Mouse (Mus musculus): ENCODE measurements at regions not wholly inside any gene's neighbourhood (a gene's known extent, or its start where the extent isn't known, plus 50 kb on each side); places are given as distances from the start of the nearest gene placed in this dataset.

DNA sequence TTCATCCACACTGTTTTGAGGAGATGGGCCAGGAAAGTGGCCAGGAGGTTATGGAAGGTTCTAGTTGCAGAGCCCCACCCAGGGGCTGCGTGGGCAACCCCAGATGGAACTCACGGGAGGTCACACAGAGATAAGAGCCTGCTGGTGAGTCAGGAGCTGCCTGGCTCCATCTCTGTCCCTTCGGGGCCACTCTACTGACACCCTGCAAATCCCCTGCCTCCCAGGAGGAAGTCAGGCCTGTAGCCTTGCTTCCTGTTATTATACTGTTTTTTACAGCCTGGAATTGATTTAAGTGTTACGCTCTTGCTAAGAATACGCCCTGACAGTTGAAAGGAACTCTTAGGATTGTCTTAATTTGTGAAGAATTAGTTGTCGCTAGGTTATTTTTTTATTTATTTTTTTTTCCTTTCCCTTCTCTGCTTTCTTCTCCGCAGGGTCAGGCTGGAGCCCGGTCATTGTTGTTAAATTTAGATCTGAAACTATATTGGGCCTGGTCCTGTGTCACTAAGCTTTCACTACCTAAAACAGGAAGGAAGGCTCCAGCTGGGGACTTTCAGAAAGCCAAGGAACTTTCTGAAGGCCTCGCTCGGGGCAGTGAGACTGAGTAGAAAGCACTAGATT is 497.9 kb downstream of the Med13l start:
- DNase-seq (ENCODE audit: low read depth in 3 of 3, low spot score in 3 of 3) (no peak), ATAC-seq (ENCODE audit: insufficient read depth) (no peak)
- no peak for TF ChIP-seq CTCF (IDR thresholded peaks at IDR 0.05; ENCODE audit: low read depth)
- TF ChIP-seq EP300 (IDR thresholded peaks at IDR 0.05; ENCODE audit: low read depth) = no peak
- H3K27ac ChIP-seq = no peak overlapping the region
- no peaks in the 10 kb centered on the region for H3K27me3 ChIP-seq (ENCODE audit: control insufficient read depth, insufficient read depth, low read length)
- H3K36me3 ChIP-seq (replicated peaks; ENCODE audit: control insufficient read depth, insufficient read depth, low read depth) = no peaks in the 10 kb centered on the region
- 29% methylated on average over 10 of the region's 10 CpGs for WGBS (ENCODE audit: insufficient replicate concordance)
- no peaks in the 10 kb centered on the region for H3K4me1 ChIP-seq (replicated peaks; ENCODE audit: control insufficient read depth in 2 of 2, insufficient read depth in 2 of 2, low read length in 1 of 2)
- H3K4me3 ChIP-seq (ENCODE audit: insufficient read depth in 1 of 2, low read depth in 2 of 2, low read length in 2 of 2) = no peak overlapping the region
- no peak overlapping the region for H3K9ac ChIP-seq (replicated peaks)
- H3K9me3 ChIP-seq (ENCODE audit: control insufficient read depth, low read length) = no peaks in the 10 kb centered on the region
- no peak overlapping the region for H3K4me2 ChIP-seq (ENCODE audit: low read depth)

DNA sequence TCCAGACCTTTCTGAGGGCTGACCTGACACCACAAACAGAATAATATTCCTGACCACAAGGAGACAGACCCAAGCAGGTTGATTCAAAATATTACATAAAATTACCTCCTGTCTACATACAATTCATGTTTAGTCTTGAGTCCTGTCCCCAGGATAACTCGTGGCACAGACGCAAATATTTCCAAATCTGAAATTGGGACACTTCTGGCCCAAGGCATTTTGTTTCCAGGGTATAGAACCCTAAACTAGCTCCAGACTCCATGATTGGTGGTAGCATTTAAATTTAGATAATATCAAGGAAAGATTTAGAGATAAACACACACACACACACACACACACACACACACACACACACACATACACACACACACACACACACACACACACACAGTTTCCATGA is 498.7 kb downstream of the Med13l start:
- Histone ChIP-seq H3K27me3 (ENCODE audit: control insufficient read depth, insufficient read depth, low read length) (no peaks in the 10 kb centered on the region), H3K4me3 (ENCODE audit: insufficient read depth in 1 of 2, low read depth in 2 of 2, low read length in 2 of 2) (no peak overlapping the region), H3K4me2 (ENCODE audit: low read depth) (no peak overlapping the region), H3K9me3 (ENCODE audit: control insufficient read depth, low read length) (no peaks in the 10 kb centered on the region), H3K27ac (no peak overlapping the region), H3K4me1 (replicated peaks; ENCODE audit: control insufficient read depth in 2 of 2, insufficient read depth in 2 of 2, low read length in 1 of 2) (no peaks in the 10 kb centered on the region), H3K9ac (replicated peaks) (no peak overlapping the region), H3K36me3 (replicated peaks; ENCODE audit: control insufficient read depth, insufficient read depth, low read depth) (no peaks in the 10 kb centered on the region)
- DNase-seq (ENCODE audit: low read depth in 3 of 3, low spot score in 3 of 3) (no peak), ATAC-seq (ENCODE audit: insufficient read depth) (no peak)
- 72% methylated on average over 2 of the region's 2 CpGs for WGBS (ENCODE audit: insufficient replicate concordance)
- no peak for TF ChIP-seq EP300 (IDR thresholded peaks at IDR 0.05; ENCODE audit: low read depth)
- no peak for TF ChIP-seq CTCF (IDR thresholded peaks at IDR 0.05; ENCODE audit: low read depth)

DNA sequence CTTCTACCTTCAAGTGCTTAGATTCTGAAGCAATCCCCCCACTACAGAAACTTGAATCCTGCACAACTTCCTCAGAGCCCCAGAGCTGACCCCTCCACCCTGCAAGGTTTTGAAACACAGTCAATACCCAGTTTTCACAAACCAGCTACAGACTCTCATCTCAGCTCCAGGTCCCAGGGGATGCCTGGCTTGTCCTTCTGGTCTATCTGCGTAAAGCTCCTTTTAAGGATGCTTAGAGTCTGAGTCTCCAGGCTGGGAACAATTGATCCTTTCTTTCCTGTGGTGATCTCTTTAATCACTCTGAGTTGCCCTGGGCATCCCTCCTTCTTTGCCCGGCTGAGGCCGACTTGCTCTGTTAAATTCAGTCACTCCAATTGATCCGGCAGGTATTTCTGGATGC is 500.4 kb downstream of the Med13l start:
- Histone ChIP-seq H3K36me3 (replicated peaks; ENCODE audit: control insufficient read depth, insufficient read depth, low read depth) (no peaks in the 10 kb centered on the region), H3K4me3 (ENCODE audit: insufficient read depth in 1 of 2, low read depth in 2 of 2, low read length in 2 of 2) (no peak overlapping the region), H3K9me3 (ENCODE audit: control insufficient read depth, low read length) (no peaks in the 10 kb centered on the region), H3K4me1 (replicated peaks; ENCODE audit: control insufficient read depth in 2 of 2, insufficient read depth in 2 of 2, low read length in 1 of 2) (no peaks in the 10 kb centered on the region), H3K27ac (no peak overlapping the region), H3K9ac (replicated peaks) (no peak overlapping the region), H3K27me3 (ENCODE audit: control insufficient read depth, insufficient read depth, low read length) (no peaks in the 10 kb centered on the region), H3K4me2 (ENCODE audit: low read depth) (no peak overlapping the region)
- WGBS (ENCODE audit: insufficient replicate concordance) = 73% methylated on average over 4 of the region's 4 CpGs
- DNase-seq (ENCODE audit: low read depth in 3 of 3, low spot score in 3 of 3) = no peak
- ATAC-seq (ENCODE audit: insufficient read depth) = no peak
- TF ChIP-seq EP300 (IDR thresholded peaks at IDR 0.05; ENCODE audit: low read depth) (no peak), CTCF (IDR thresholded peaks at IDR 0.05; ENCODE audit: low read depth) (no peak)

DNA sequence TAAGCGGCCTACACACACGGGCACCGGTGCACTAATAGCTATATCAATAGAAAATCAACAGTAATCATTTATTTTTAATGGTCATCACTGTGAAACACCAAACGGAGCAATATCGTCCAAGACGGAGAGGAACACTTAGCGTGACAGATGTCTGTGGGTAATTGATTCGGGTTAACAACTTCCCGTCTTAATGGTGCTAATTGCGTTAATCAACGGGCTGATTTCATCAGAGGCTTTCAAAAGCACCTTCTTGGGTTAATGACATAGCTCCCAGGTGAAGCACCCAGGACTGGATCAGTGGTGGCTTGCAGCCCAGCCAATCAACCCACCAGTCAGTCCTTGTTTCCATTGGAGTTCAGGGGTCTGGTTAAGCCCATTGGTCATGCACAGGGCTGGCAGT is 502.0 kb downstream of the Med13l start:
- DNase-seq (ENCODE audit: low read depth in 3 of 3, low spot score in 3 of 3) = no peak
- ATAC-seq (ENCODE audit: insufficient read depth) = no peak
- 79% methylated on average over 11 of the region's 11 CpGs for WGBS (ENCODE audit: insufficient replicate concordance)

DNA sequence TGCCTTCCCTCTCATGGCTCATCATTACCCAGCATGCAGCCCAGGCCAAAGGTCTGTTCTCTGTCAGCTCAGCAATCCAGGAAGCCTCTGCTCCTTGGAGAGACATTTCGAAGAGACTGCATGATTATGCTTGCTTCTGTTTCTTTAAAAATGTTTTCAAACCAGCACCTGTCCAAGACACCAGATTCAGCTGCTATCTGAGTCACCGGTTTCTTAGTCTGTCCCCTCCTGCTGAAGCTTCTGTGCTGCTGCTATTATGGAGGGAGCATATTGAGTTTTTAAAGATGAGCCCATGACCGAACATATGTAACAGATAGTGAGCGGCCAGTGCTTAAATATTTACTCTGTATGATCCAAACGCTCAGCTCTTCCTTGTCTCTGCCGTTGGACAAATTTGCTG is 506.2 kb downstream of the Med13l start:
- H3K4me1 ChIP-seq (replicated peaks; ENCODE audit: control insufficient read depth in 2 of 2, insufficient read depth in 2 of 2, low read length in 1 of 2) = no peaks in the 10 kb centered on the region
- H3K9ac ChIP-seq (replicated peaks) = no peak overlapping the region
- ATAC-seq (ENCODE audit: insufficient read depth) = no peak
- H3K4me3 ChIP-seq (ENCODE audit: insufficient read depth in 1 of 2, low read depth in 2 of 2, low read length in 2 of 2) = no peak overlapping the region
- no peaks in the 10 kb centered on the region for H3K36me3 ChIP-seq (replicated peaks; ENCODE audit: control insufficient read depth, insufficient read depth, low read depth)
- no peak overlapping the region for H3K27ac ChIP-seq
- TF ChIP-seq CTCF (IDR thresholded peaks at IDR 0.05; ENCODE audit: low read depth) = no peak
- no peak for TF ChIP-seq EP300 (IDR thresholded peaks at IDR 0.05; ENCODE audit: low read depth)
- 62% methylated on average over 6 of the region's 6 CpGs for WGBS (ENCODE audit: insufficient replicate concordance)
- no peaks in the 10 kb centered on the region for H3K9me3 ChIP-seq (ENCODE audit: control insufficient read depth, low read length)
- DNase-seq (ENCODE audit: low read depth in 3 of 3, low spot score in 3 of 3) = no peak
- no peak overlapping the region for H3K4me2 ChIP-seq (ENCODE audit: low read depth)
- H3K27me3 ChIP-seq (ENCODE audit: control insufficient read depth, insufficient read depth, low read length) = no peaks in the 10 kb centered on the region

More for the DNA sequence above, 502.0 kb downstream of the Med13l start:
- H3K27me3 ChIP-seq (ENCODE audit: control insufficient read depth, insufficient read depth, low read length) = no peaks in the 10 kb centered on the region
- H3K36me3 ChIP-seq (replicated peaks; ENCODE audit: control insufficient read depth, insufficient read depth, low read depth) = no peaks in the 10 kb centered on the region
- no peak overlapping the region for H3K27ac ChIP-seq
- H3K4me2 ChIP-seq (ENCODE audit: low read depth) = no peak overlapping the region
- H3K9ac ChIP-seq (replicated peaks) = no peak overlapping the region
- H3K9me3 ChIP-seq (ENCODE audit: control insufficient read depth, low read length) = no peaks in the 10 kb centered on the region
- H3K4me3 ChIP-seq (ENCODE audit: insufficient read depth in 1 of 2, low read depth in 2 of 2, low read length in 2 of 2) = no peak overlapping the region
- no peaks in the 10 kb centered on the region for H3K4me1 ChIP-seq (replicated peaks; ENCODE audit: control insufficient read depth in 2 of 2, insufficient read depth in 2 of 2, low read length in 1 of 2)
- TF ChIP-seq EP300 (IDR thresholded peaks at IDR 0.05; ENCODE audit: low read depth) = no peak
- TF ChIP-seq CTCF (IDR thresholded peaks at IDR 0.05; ENCODE audit: low read depth) = no peak
